28 mouse cellular contexts compared by ENCODE assay signal in genomic region chr14:26923702-26924421, GRCm38 (mm10). TPM values are rescaled to one million over a fixed set of nuclear protein-coding genes. Genes with fewer than 3 reads are reported as not detected.
DNase-seq lines count a peak whose midpoint lies in the region; ATAC-seq and TF ChIP-seq lines count a peak whose summit lies in the region.
"Had no signal": no experiment of that assay in that cellular context is flagged by ENCODE, and none has a peak within 500 bp of the region (broad histone marks: within the 10 kb centered on the region; RNA-seq: fewer than 3 reads in every experiment).

No protein-coding gene starts in this region.

- intact Hi-C loops in gastrocnemius, postnatal 14 days (cut with DNase I; ENCODE audit: low total_unique reads), result no loop called here

- no peak for TF ChIP-seq RAD21 in MEL (IDR thresholded peaks at IDR 0.05; ENCODE audit: low read depth, low read length)

- no peaks in the 10 kb centered on the region for H3K79me2 ChIP-seq in MEL (ENCODE audit: control insufficient read depth, insufficient read depth, low read length, poor library complexity)

- no peaks in the 10 kb centered on the region; a peak in 1 of 4 replicates for H3K4me1 ChIP-seq in liver, embryonic 14.5 days (replicated peaks; ENCODE audit: control insufficient read depth in 2 of 2, insufficient read depth in 2 of 2, low read length in 1 of 2)
- H3K4me1 ChIP-seq in liver, embryonic 12.5 days, result 0 out of 2 replicates have a peak, but pooled peaks cover 4% of the 10 kb centered on the region
- H3K4me1 ChIP-seq in MEL (ENCODE audit: control insufficient read depth in 1 of 2, insufficient read depth in 2 of 2, low read length in 2 of 2), result peaks cover 9 to 11% of the 10 kb centered on the region in 2 experiments
- H3K4me1 ChIP-seq: forebrain, embryonic 10.5 days; forebrain, embryonic 13.5 days had no signal

- 34% methylated on average over 5 of the region's 5 CpGs for WGBS in liver, embryonic 14.5 days (ENCODE audit: insufficient replicate concordance)
- WGBS in liver, embryonic 12.5 days (ENCODE audit: insufficient replicate concordance), result 48% methylated on average over 5 of the region's 5 CpGs

- no peak overlapping the region for H3K4me2 ChIP-seq in liver, embryonic 14.5 days (ENCODE audit: low read depth)
- no peak overlapping the region for H3K4me2 ChIP-seq in liver, embryonic 12.5 days
- H3K4me2 ChIP-seq: forebrain, embryonic 13.5 days; heart, embryonic 13.5 days; hindbrain, embryonic 14.5 days had no signal

- no peak for TF ChIP-seq POLR2A in MEL (IDR thresholded peaks at IDR 0.05; ENCODE audit: control insufficient read depth in 1 of 2, insufficient read depth in 1 of 2, low read depth in 1 of 2, low read length in 2 of 2, poor library complexity in 1 of 2)

- DNase-seq in liver, embryonic 14.5 days (ENCODE audit: low read depth in 3 of 3, low spot score in 3 of 3), result no peak
- DNase-seq in MEL (ENCODE audit: low read depth, low spot score), result peak; percentile 60
- DNase-seq in gastrocnemius, postnatal 14 days, result no peak
- no peak for DNase-seq in left cerebral cortex, adult 9 months (ENCODE audit: low spot score in 2 of 2)
- no peak for DNase-seq in retina, embryonic 14.5 days (ENCODE audit: low spot score)
- DNase-seq: adrenal gland, postnatal 14 days; cerebellum, adult 11-12 months; cerebellum, adult 8-10 months; cerebellum, postnatal 10 days; cerebellum, postnatal 36 days; gastrocnemius, adult 2 months; gastrocnemius, postnatal 25 days; heart, adult 2 months; heart, postnatal 14 days; heart, postnatal 4 days had no signal

- peak; percentile 56; the same call in 1 of the 2 replicates for ATAC-seq in liver, embryonic 14.5 days (ENCODE audit: insufficient read depth)
- no peak for ATAC-seq in liver, embryonic 12.5 days
- 0 out of 2 replicates have a peak, but pooled peaks have one; percentile 36 for ATAC-seq in common myeloid progenitor, adult 5-6 weeks (replicated peaks; ENCODE audit: low read depth, poor library complexity, severe bottlenecking)
- ATAC-seq in megakaryocyte progenitor cell, adult 5-6 weeks (replicated peaks; ENCODE audit: poor library complexity), result peak; percentile 84
- ATAC-seq: forebrain, embryonic 13.5 days; forebrain, embryonic 16.5 days; Patski had no signal

- no peak overlapping the region for H3K27ac ChIP-seq in liver, embryonic 14.5 days
- no peak overlapping the region for H3K27ac ChIP-seq in liver, embryonic 12.5 days
- H3K27ac ChIP-seq in MEL (ENCODE audit: control insufficient read depth, low read depth, low read length), result peak overlapping the region; percentile 44
- H3K27ac ChIP-seq: forebrain, embryonic 10.5 days; forebrain, embryonic 13.5 days; gastrocnemius, adult 2 months; heart, adult 2 months; heart, embryonic 10.5 days; heart, embryonic 13.5 days; hindbrain, embryonic 14.5 days had no signal

- TF ChIP-seq CTCF in liver, embryonic 14.5 days (IDR thresholded peaks at IDR 0.05; ENCODE audit: low read depth), result no peak
- TF ChIP-seq CTCF in MEL (IDR thresholded peaks at IDR 0.05 in 2 of 3, conservative IDR thresholded peaks at IDR 0.05 in 1 of 3; ENCODE audit: control insufficient read depth in 1 of 3, insufficient read depth in 1 of 3, low read depth in 2 of 3, low read length in 3 of 3, poor library complexity in 1 of 3, severe bottlenecking in 1 of 3), result no peak

- no peaks in the 10 kb centered on the region for H3K36me3 ChIP-seq in liver, embryonic 14.5 days (replicated peaks; ENCODE audit: control insufficient read depth, insufficient read depth, low read depth)
- H3K36me3 ChIP-seq in liver, embryonic 12.5 days, result peaks cover 20% of the 10 kb centered on the region
- peaks cover 0 to 13% of the 10 kb centered on the region in 2 experiments; a peak in 2 of 4 replicates for H3K36me3 ChIP-seq in MEL (ENCODE audit: control insufficient read depth in 1 of 2, insufficient read depth in 2 of 2, low read length in 2 of 2)

- H3K9me3 ChIP-seq in liver, embryonic 14.5 days (ENCODE audit: control insufficient read depth, low read length), result no peaks in the 10 kb centered on the region
- H3K9me3 ChIP-seq in liver, embryonic 12.5 days (replicated peaks), result no peaks in the 10 kb centered on the region
- H3K9me3 ChIP-seq in MEL (replicated peaks; ENCODE audit: insufficient read depth, low read length), result no peaks in the 10 kb centered on the region
- H3K9me3 ChIP-seq: forebrain, embryonic 10.5 days; forebrain, embryonic 13.5 days; heart, embryonic 10.5 days; heart, embryonic 13.5 days had no signal

- H3K27me3 ChIP-seq in liver, embryonic 14.5 days (ENCODE audit: control insufficient read depth, insufficient read depth, low read length), result no peaks in the 10 kb centered on the region
- no peaks in the 10 kb centered on the region for H3K27me3 ChIP-seq in liver, embryonic 12.5 days (replicated peaks)
- H3K27me3 ChIP-seq in MEL (ENCODE audit: control insufficient read depth in 1 of 2, insufficient read depth in 2 of 2, low read length in 2 of 2), result no peaks in the 10 kb centered on the region
- H3K27me3 ChIP-seq: forebrain, embryonic 13.5 days; heart, embryonic 13.5 days; Patski had no signal

- H3K9ac ChIP-seq in liver, embryonic 14.5 days (replicated peaks), result no peak overlapping the region
- no peak overlapping the region for H3K9ac ChIP-seq in liver, embryonic 12.5 days
- H3K9ac ChIP-seq in MEL (ENCODE audit: control insufficient read depth, low read depth, low read length, poor library complexity, severe bottlenecking), result no peak overlapping the region
- H3K9ac ChIP-seq: forebrain, embryonic 13.5 days; heart, embryonic 13.5 days; hindbrain, embryonic 14.5 days had no signal

- H3K4me3 ChIP-seq in liver, embryonic 14.5 days (ENCODE audit: insufficient read depth in 1 of 2, low read depth in 2 of 2, low read length in 2 of 2), result no peak overlapping the region
- no peak overlapping the region for H3K4me3 ChIP-seq in liver, embryonic 12.5 days
- H3K4me3 ChIP-seq in MEL (ENCODE audit: control insufficient read depth in 1 of 2, insufficient read depth in 1 of 2, low read depth in 2 of 2, low read length in 2 of 2), result peak overlapping the region in 1 of 2 experiments; percentile 34; a peak in 2 of 4 replicates
- H3K4me3 ChIP-seq: forebrain, embryonic 10.5 days; forebrain, embryonic 13.5 days; gastrocnemius, adult 2 months; heart, adult 2 months; heart, embryonic 10.5 days; heart, embryonic 13.5 days had no signal

- TF ChIP-seq EP300 in liver, embryonic 14.5 days (IDR thresholded peaks at IDR 0.05; ENCODE audit: low read depth), result peak; percentile 43; the same call in 1 of the 2 replicates
- peak; percentile 58 to 59; a peak in 3 of 4 replicates for TF ChIP-seq EP300 in MEL (IDR thresholded peaks at IDR 0.05; ENCODE audit: low read depth in 1 of 2, low read length in 2 of 2)

TF ChIP-seq in MEL, 35 proteins besides CTCF, POLR2A, EP300 and RAD21 (continues in another document):
- peak; percentile 22; the same call in 1 of the 2 replicates for TF ChIP-seq ZNF384 (IDR thresholded peaks at IDR 0.05; ENCODE audit: low read depth, low read length)
- TF ChIP-seq MXI1 (IDR thresholded peaks at IDR 0.05; ENCODE audit: low read depth, low read length), result peak; percentile 11; the same call in 1 of the 2 replicates
- TF ChIP-seq NRF1 (IDR thresholded peaks at IDR 0.05; ENCODE audit: insufficient read depth, low read depth, low read length, poor library complexity, severe bottlenecking), result no peak
- peak; percentile 81; the same call in 1 of the 2 replicates for TF ChIP-seq MEF2A (IDR thresholded peaks at IDR 0.05; ENCODE audit: extremely low read depth, insufficient replicate concordance, low read depth, low read length, poor library complexity, severe bottlenecking)
- TF ChIP-seq CHD1 (IDR thresholded peaks at IDR 0.05; ENCODE audit: low read depth, low read length), result no peak
- no peak for TF ChIP-seq ZC3H11A (IDR thresholded peaks at IDR 0.05; ENCODE audit: low read depth, low read length)
- TF ChIP-seq RCOR1 (IDR thresholded peaks at IDR 0.05; ENCODE audit: low read depth, low read length), result peak; percentile 22; the same call in 1 of the 2 replicates
- TF ChIP-seq ETS1 (IDR thresholded peaks at IDR 0.05; ENCODE audit: low read depth, low read length), result peak; percentile 50; the same call in 1 of the 2 replicates
- peak; percentile 35; the same call in 1 of the 2 replicates for TF ChIP-seq MAX (IDR thresholded peaks at IDR 0.05; ENCODE audit: low read length)
- TF ChIP-seq TCF12 (IDR thresholded peaks at IDR 0.05; ENCODE audit: low read depth, low read length), result peak; percentile 34
- TF ChIP-seq SMC3 (IDR thresholded peaks at IDR 0.05; ENCODE audit: low read depth, low read length), result 0 out of 2 replicates have a peak, but pooled peaks have one; percentile 5
- TF ChIP-seq USF1 (IDR thresholded peaks at IDR 0.05; ENCODE audit: low read depth, low read length), result peak; percentile 46; the same call in 1 of the 2 replicates
- TF ChIP-seq POLR2AphosphoS5 (IDR thresholded peaks at IDR 0.05; ENCODE audit: borderline replicate concordance, low read depth, low read length), result no peak
- peak; percentile 67; the same call in 1 of the 2 replicates for TF ChIP-seq BHLHE40 (IDR thresholded peaks at IDR 0.05; ENCODE audit: borderline replicate concordance, low read depth, low read length)

RNA-seq across cellular contexts. Expression of gene Asb14, which starts 29.5 kb away (rescaled TPM):
- 0.10 TPM in 1 of 2 replicates, not detected in the other for polyA plus RNA-seq in liver, embryonic 14.5 days (2012; rRNA removed)
- not detected in 2 replicates for polyA plus RNA-seq in liver, embryonic 14.5 days (2014; fragmentation: Nextera tagmentation; extraction: Ambion mirVana)
- polyA plus RNA-seq in liver, embryonic 12.5 days (2016; fragmentation: Nextera tagmentation; extraction: Ambion mirVana), result not detected in 2 replicates
- total RNA-seq in MEL (2012; rRNA removed), result not detected in 2 replicates
- polyA plus RNA-seq in MEL (2012; ENCODE audit: insufficient read depth in 1 of 2, insufficient read length in 2 of 2, low read depth in 1 of 2, low replicate concordance in 2 of 2, missing spikeins in 1 of 2), result under 1 TPM in 1 of 2 experiments, not detected in 1; 0.06 TPM
- total RNA-seq in common myeloid progenitor, adult 5-6 weeks (2017), result not detected in 2 replicates
- total RNA-seq in megakaryocyte progenitor cell, adult 5-6 weeks (2015), result not detected in 2 replicates
- not detected in 2 replicates for total RNA-seq in megakaryocyte progenitor cell, adult 5-6 weeks (2017)
- total RNA-seq in gastrocnemius, postnatal 14 days (2021), result 10 to 100 TPM; 33.2 to 37.8 TPM
- total RNA-seq: adrenal gland, adult 18-20 months; adrenal gland, postnatal 14 days had no signal
- polyA plus RNA-seq: C2C12; embryonic facial prominence, embryonic 11.5 days; forebrain, embryonic 10.5 days; forebrain, embryonic 13.5 days had no signal

RNA-seq across cellular contexts. Expression of gene Appl1, which starts 47.2 kb away (rescaled TPM):
- 1.4 and 2.1 TPM in 2 replicates for polyA plus RNA-seq in liver, embryonic 14.5 days (2012; rRNA removed)
- polyA plus RNA-seq in liver, embryonic 14.5 days (2014; fragmentation: Nextera tagmentation; extraction: Ambion mirVana), result 5.4 and 6.2 TPM in 2 replicates
- 9.2 and 10.0 TPM in 2 replicates for polyA plus RNA-seq in liver, embryonic 12.5 days (2016; fragmentation: Nextera tagmentation; extraction: Ambion mirVana)
- 2.5 and 3.2 TPM in 2 replicates for total RNA-seq in MEL (2012; rRNA removed)
- polyA plus RNA-seq in MEL (2012; ENCODE audit: insufficient read depth in 1 of 2, insufficient read length in 2 of 2, low read depth in 1 of 2, low replicate concordance in 2 of 2, missing spikeins in 1 of 2), result 1 to 10 TPM in 1 of 2 experiments, not detected in 1; 4.5 TPM
- total RNA-seq in common myeloid progenitor, adult 5-6 weeks (2017), result 27.9 and 38.3 TPM in 2 replicates
- total RNA-seq in megakaryocyte progenitor cell, adult 5-6 weeks (2015), result 26.4 and 27.7 TPM in 2 replicates
- total RNA-seq in megakaryocyte progenitor cell, adult 5-6 weeks (2017), result 26.1 and 27.4 TPM in 2 replicates
- total RNA-seq in gastrocnemius, postnatal 14 days (2021), result 10 to 100 TPM; 19.3 to 19.5 TPM

Comparison
In these comparisons a context has a peak if more than half of its experiments do, and no peak if none do; other contexts are left out.
1. RNA of gene Asb14, which starts 29.5 kb away (total RNA-seq): 33.2 to 37.8 TPM in gastrocnemius, postnatal 14 days; not detected in MEL, not detected in common myeloid progenitor, adult 5-6 weeks and not detected in megakaryocyte progenitor cell, adult 5-6 weeks; every median in the first group is over 10 times any median in the second.